Mouse (Mus musculus): ENCODE measurements at regions not wholly inside any gene's neighbourhood (a gene's known extent, or its start where the extent isn't known, plus 50 kb on each side); places are given as distances from the start of the nearest gene placed in this dataset.

DNA sequence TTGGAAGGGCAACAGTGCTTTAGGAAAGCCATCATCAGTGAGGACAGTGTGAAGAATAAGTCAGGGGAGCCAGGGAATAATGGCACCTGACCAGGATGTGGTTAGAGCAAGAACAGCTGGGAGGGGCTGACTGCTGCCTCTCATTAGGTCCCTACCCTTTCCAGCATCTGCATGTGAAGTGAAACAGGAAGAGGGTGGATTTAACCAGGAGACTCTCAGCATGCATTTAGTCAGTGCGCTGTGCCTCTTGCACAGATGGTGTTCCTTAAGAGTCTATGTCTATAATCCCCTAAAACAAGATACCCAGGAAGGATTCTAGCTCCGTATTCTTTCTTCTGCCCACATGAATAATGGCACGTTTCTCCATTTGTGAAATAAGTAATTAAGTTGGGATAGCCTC is 267.9 kb downstream of the Spry2 start:
- DNase-seq, result no peak

DNA sequence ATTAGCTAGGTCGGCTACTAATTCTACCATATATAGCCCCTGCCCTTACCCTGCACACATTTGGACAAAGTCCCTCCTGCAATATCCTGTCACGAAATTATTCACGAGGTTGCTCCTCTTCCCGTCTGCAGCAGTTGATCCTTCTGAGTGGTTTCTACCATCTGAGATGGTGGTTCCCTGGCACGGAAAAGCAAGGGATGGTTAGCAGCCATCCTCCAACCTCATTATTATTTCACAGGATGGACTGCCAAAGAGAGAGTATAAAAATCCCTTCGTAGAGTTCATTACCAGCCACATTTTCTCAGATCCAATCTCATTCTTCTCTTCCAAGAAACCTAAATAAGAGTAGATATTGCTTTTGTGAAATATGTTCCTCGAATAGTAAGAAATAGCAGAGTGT is 272.2 kb downstream of the Spry2 start:
- DNase-seq, result no peak

- DNase-seq, result no peak
Measured at GRCm38 (mm10) chr14:105622166-105622565, 274.5 kb downstream of the Spry2 start.

DNA sequence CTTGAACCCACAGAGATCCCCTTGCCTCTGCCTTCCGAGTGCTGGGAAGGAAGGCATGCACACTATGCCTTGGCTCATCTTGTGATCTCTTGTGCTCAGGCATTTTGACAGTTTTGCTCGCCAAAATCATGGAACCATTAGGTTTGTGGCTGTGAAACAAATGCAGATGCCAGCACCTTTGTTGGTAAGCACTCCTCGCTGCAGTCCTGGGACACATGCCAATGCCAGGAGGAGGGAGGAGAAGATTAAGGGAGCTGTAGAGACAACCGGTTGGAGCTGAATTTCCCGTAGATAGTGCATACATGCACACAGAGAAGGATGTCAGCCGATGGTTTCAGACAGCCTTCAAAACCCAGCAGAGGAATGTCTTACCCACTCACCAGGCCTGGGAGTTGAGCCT is 275.5 kb downstream of the Spry2 start:
- DNase-seq, result no peak

GRCm38 (mm10) chr14:105619449-105619848 is 277.2 kb downstream of the Spry2 start:
- no peak for DNase-seq

GRCm38 (mm10) chr14:105615766-105616165 is 280.9 kb downstream of the Spry2 start:
- no peak for DNase-seq

DNA sequence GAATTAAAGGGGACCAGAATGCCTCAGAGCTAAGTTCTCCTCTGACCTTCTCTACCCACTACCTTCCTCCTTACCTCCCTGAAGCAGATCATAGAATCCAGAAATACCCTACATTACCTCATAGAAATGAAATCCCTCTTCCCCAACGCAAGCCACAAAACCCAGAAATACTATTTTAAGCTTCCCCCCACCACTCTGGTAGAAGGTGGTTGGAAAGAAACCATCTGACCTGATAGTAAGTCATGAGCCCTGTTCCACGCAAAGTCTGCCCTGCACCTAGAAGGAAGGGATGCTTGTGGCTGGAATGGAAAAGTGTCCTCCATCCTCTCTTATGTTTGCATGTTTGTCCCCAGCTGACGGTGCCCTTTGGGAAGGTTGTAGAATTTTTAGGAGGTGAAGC is 283.8 kb downstream of the Spry2 start:
- no peak for DNase-seq

- no peak for DNase-seq
Measured at GRCm38 (mm10) chr14:105608804-105609203, 287.8 kb downstream of the Spry2 start.

- no peak for DNase-seq
Measured at GRCm38 (mm10) chr14:105606551-105606950, 290.1 kb downstream of the Spry2 start.

DNA sequence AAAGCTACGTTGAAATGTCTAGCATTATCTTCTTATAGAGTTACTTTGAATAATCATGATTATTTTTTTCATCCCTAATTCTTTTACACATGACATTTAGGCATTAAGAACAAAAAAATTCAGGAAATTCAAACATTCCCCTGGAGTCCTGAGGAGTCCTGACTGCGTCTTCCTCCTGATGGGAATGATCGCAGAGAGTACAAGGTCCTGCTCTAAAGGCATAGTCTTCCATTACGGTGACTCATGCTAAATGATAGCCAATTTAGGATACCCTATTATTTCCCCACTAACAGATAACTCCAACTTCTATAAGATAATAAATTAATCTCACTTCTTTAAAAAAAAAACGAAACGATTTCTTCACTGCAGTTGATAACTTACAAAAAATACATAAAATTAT is 292.2 kb downstream of the Spry2 start:
- no peak for DNase-seq

- DNase-seq, result peak; percentile 68
Measured at GRCm38 (mm10) chr14:105603047-105603461, 293.6 kb downstream of the Spry2 start.

DNA sequence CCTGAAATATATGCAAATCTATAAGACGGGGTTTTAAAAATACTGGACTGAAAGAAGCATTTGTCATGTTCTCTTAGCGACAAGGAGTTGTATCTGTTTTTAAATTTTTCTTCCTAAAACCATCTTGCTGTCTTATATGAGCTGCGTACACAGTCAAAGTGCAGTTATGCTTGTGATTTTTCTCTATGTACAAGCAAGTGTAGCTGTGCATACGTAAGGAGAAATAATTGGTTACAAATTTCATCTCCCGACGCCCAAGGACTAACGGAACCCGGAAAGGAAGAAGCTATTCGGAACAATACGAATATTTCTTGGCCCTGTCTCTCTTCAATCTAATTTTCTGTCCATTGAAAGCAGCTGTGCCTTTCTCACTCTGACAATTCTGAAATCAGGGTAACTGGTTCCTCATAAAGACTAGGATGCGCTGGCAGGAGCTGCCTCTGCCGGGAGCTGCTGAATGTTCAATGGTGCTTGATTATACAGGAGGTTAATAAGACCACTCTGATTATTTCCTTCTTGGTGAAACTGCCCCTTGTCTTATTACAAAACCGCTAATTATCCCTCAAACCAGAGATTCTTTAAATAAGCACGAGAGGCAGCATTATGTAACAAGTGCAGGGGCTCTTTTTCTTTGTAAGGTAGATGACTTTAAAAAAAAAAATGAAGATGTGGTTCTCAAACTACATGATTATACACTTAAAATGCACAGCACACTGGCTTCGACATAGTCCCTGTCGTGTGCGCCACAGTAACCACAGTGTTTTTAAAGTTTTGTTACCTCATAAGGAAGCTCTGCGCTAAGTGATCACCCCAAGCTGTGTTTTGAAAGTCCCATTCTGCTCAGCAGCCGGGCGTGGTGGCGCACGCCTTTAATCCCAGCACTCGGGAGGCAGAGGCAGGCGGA is 296.8 kb downstream of the Spry2 start:
- peak; percentile 42 for DNase-seq

- peak; percentile 38 for DNase-seq
Measured at GRCm38 (mm10) chr14:105589751-105590150, 306.9 kb downstream of the Spry2 start.

DNA sequence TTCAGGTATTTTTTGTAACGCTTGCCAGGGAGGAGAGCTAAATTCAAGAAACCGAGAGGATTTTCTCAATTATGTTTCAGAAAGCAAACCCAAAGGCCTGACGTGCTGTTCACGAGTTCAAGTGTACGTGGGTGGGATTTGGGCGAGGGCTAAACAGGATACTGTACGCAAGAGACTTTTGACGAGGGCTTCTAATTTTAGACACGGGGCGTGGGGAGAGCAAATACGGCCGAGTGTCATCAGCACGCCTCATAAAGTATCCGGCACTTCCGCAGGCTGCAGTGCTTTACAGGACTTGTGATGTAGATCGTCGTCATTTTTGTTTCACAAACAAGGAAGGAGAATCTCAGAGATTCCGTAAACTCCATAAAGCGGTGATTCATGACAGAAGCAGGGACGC is 307.4 kb downstream of the Spry2 start:
- DNase-seq, result peak; percentile 11

DNA sequence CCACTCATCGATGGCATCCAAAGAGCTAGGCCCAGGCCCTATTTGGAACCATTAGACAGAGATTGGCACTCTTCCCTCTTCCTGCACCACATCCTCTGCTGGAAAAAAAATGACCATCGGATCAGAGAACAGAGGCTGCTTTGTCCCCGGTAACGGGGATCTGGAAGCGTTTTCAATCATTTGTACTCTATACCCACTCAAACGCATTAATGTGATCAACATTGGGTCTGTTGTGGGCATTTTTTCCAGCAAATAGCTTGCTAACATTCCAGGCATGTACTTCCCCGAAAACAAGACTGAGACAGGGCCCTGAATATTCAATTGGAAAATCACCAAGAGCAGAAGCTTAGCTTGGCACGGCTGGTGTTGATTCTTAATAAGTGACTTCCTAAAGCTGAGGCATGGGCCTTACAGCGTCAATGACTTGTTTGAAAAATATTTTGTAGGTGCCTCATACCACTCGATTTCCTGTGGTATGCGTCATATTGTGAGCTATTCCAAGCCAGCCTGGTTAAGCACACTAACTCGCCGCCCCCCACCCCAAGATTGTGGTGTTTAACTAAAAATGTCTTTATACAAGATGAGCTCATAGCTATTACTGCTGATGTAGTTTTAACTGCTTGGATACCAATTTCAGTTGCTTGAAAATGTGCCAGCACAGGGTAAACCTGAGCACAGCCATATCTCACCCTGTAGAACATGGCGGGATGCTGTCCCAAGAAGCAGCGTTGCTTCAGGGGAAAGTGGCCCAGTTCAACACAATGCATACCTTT is 308.0 kb downstream of the Spry2 start:
- DNase-seq, result peak; percentile 64

DNA sequence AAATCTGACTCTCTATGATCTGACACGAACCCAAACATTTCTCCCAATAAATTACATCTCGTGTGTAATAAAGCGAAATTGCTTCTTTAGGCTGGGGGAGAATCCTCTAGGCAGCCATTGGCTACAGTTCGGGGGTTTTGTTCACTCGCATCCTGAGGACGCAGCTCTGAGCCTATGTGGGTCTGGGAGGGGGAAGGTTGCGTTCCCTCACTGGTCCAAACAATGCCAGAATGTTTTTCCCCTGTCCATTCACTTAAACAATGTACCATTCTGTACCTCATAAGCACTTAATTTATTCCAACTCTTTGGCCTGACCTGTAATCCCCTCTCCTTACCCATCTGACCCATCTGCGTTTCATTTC is 308.6 kb downstream of the Spry2 start:
- no peak for DNase-seq

GRCm38 (mm10) chr14:105584632-105585031 is 312.0 kb downstream of the Spry2 start:
- no peak for DNase-seq

- no peak for DNase-seq
Measured at GRCm38 (mm10) chr14:105583497-105583896, 313.1 kb downstream of the Spry2 start.

DNA sequence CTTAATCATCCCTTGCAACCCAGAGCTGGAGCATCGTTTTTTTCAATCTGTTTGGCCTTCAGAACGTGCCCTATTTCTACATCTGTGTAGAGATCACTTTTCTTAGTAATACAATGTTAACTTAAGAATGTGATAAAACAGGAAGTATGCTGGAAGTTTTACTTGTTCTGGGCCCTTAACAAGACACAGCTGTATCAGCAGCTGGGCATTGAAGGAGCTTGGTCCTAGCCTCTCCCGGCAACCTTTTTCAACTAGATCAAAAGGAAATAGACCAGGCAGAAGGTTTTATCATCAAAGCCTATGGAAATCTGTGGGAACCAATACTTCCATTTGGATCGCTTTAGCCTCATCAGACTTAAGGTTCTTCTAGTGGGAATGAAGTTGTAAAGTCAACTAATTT is 317.9 kb downstream of the Ndfip2 start:
- DNase-seq, result no peak

DNA sequence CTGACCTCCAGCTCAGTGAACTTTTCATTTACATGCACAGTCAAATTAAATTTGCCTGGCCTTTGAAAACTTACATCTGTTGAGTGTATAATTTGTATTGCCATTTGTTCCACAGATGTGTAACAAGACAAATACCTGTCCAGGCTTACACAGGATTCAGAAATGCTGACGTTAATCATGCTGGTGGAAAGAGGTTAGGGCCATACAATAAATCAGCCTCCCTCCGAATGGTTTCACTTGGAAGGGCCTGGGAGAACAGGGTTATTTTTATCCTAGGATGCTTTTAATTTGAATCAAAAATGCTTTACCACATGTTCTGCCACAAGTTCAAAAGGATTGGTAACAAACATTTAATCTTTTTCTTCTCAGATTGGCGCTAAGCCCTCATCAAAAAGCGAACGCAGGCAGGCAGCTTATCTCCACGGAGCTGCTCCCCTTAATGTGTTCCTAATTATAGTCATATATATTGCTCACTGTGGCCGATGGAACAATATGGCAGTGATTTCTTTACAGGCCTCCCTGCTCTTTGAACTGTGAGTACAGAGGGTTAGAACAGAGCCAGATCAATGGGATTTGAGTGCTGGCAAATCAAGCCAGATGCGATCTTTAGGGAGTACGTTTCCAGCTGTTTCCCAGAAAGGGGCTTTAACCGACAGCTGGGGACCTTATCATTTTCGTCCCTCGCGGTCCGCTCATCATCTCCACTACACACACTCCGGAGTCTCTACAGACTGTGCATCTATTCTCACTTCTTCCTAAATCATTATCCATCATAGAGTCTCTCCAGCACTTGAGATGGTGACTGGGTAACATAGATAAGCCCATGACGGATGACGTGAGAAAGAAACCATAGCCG is 313.9 kb downstream of the Ndfip2 start:
- no peak for DNase-seq

DNA sequence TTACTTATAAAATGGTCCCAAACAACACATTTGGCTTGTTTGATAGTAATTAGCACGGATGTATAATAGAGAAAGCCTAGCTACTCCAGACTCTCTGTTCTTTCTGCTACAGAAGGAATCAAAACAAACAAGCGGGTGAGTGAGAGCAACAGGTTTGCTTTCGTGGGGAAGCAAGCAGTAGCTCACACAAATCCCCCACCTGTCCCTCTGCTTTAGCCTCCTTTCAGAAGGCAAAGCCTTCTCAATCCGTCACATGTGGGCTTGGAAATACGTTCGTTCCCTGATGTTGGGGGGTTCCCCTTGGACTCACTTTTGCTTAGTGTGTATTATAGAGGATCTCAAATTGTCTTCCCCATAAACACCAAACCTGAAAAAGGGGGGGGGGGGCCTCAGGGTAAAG is 311.8 kb downstream of the Ndfip2 start:
- no peak for DNase-seq

- DNase-seq, result peak; percentile 52
Measured at GRCm38 (mm10) chr14:105565827-105566226, 307.5 kb downstream of the Ndfip2 start.

- no peak for DNase-seq
Measured at GRCm38 (mm10) chr14:105562843-105563242, 304.5 kb downstream of the Ndfip2 start.

Measured in right cerebral cortex, adult 18-20 months (tissue).